Mouse (Mus musculus) layer of hippocampus, postnatal 10 days (tissue): ENCODE results near the gene Ring1. TPM values are rescaled to one million over a fixed set of nuclear protein-coding genes. Genes with fewer than 3 reads are reported as not detected.
A peak's percentile ranks its signal among the peaks of the same experiment; 100 is the strongest.

Source experiments
- DNase-seq, 2 experiments: peaks; one replicate each; pipeline ENCODE4 v3.0.0; 2021; ENCODE audit warnings: low spot score in 2 of 2
- long read RNA-seq: library from polyadenylated mRNA; stranded (forward); transcript quantifications from one replicate; pipeline ENCODE4 v2.0.0, GENCODE M21; 2023
- total RNA-seq, 2 experiments: library from RNA; stranded (reverse); gene quantifications; 2 replicates each; pipeline ENCODE4 v1.2.3; 2021

Ring1 gene
- total RNA-seq: 10 to 100 TPM; 27.8 to 34.2 TPM
- long read RNA-seq, transcript Ring1-201 (7 exons, 2,034 nt): major isoform, 20 of 67 reads
- long read RNA-seq, partial matches to known transcripts: 7 of 67 reads
- long read RNA-seq, other reads (novel, unspliced or antisense): 40 of 67 reads

- DNase-seq: peak; percentile 92 to 94
Observed at GRCm38 (mm10) chr17:34024317-34024821, at the start of gene Ring1. TSS of gene Ring1 (minus strand) at chr17:34024680.

GRCm38 (mm10) chr17:34072091-34072490 lies 47.6 kb upstream of the Ring1 start:
- DNase-seq: no peak

- no peak for DNase-seq
Observed at GRCm38 (mm10) chr17:34068864-34069263, 44.4 kb upstream of the Ring1 start.

- no peak for DNase-seq
Observed at GRCm38 (mm10) chr17:34057224-34057623, 32.7 kb upstream of the Ring1 start.

- DNase-seq: no peak
Observed at GRCm38 (mm10) chr17:34047404-34048050, 23.0 kb upstream of the Ring1 start.

GRCm38 (mm10) chr17:34045941-34046340 lies 21.5 kb upstream of the Ring1 start:
- no peak for DNase-seq

GRCm38 (mm10) chr17:34039562-34040450 lies 15.3 kb upstream of the Ring1 start:
- peak; percentile 26 to 56 for DNase-seq

- DNase-seq: peak; percentile 43 to 52
Observed at GRCm38 (mm10) chr17:34038878-34039561, 14.5 kb upstream of the Ring1 start, which contains the start of gene Col11a2. TSS of gene Col11a2 (plus strand) at chr17:34039437.

GRCm38 (mm10) chr17:34038440-34038839 lies 14.0 kb upstream of the Ring1 start:
- DNase-seq: peak; percentile 69 to 80

- DNase-seq: no peak
Observed at GRCm38 (mm10) chr17:34037241-34037640, 12.8 kb upstream of the Ring1 start.

GRCm38 (mm10) chr17:34036647-34037046 lies 12.2 kb upstream of the Ring1 start:
- DNase-seq: no peak

GRCm38 (mm10) chr17:34035517-34035916 lies 11.0 kb upstream of the Ring1 start:
- DNase-seq: no peak

GRCm38 (mm10) chr17:34034064-34034463 lies 9.6 kb upstream of the Ring1 start:
- peak; percentile 78 to 82 for DNase-seq

- DNase-seq: no peak
Observed at GRCm38 (mm10) chr17:34033441-34033840, 9.0 kb upstream of the Ring1 start.

GRCm38 (mm10) chr17:34032806-34033205 lies 8.3 kb upstream of the Ring1 start:
- DNase-seq: peak; percentile 40 to 52

- no peak for DNase-seq
Observed at GRCm38 (mm10) chr17:34032174-34032632, 7.7 kb upstream of the Ring1 start.

GRCm38 (mm10) chr17:34031465-34032173 lies 7.1 kb upstream of the Ring1 start, which contains the start of the genes Slc39a7 and Rxrb:
TSS of gene Slc39a7 (minus strand) at chr17:34031682.
TSS of gene Rxrb (plus strand) at chr17:34031812.
- DNase-seq: peak; percentile 100

GRCm38 (mm10) chr17:34030861-34031326 lies 6.4 kb upstream of the Ring1 start:
- no peak for DNase-seq

- DNase-seq: no peak
Observed at GRCm38 (mm10) chr17:34029890-34030595, 5.6 kb upstream of the Ring1 start.
